Mouse (Mus musculus) thymus, adult 2 months (tissue): ENCODE results near the gene Chrnb1.

ENCODE experiments used
- CTCF ChIP-seq: fragments of 200-500 bp; IDR thresholded peaks from 2 replicates; pipeline ENCODE4 v1.5.1; 2012; ENCODE audit warnings: mild to moderate bottlenecking, control low read depth, low read length, moderate library complexity, borderline replicate concordance; ENCODE audit not compliant: control insufficient read depth, poor library complexity, insufficient read depth; ENCODE audit errors: extremely low read depth
- POLR2A ChIP-seq: fragments of 200-500 bp; IDR thresholded peaks from 2 replicates; pipeline ENCODE4 v1.6.1; 2012; ENCODE audit warnings: mild to moderate bottlenecking, low read length, control low read depth, moderate library complexity; ENCODE audit not compliant: control insufficient read depth, poor library complexity, insufficient read depth; ENCODE audit errors: extremely low read depth

DNA sequence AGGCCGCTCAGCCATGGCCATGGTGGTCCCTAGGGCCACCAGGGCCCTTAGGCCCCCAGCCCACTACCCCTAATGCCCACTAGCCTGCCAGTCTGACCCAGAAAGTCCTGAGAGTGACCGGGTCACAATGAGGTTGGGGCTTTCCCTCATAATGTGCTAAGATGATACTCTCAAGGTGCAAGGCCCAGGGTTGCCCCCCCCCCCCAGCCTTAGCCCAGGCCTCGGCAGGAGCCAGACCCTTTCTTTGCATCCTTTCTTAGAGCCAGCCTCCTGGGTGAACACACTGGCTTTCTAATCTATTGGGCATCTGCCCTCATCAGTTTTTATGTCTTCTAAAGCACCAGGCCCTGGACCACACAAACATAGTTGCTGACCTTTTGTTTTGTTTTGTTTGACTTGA, 26.3 kb upstream of the Chrnb1 start, which contains the start of gene Spem1:
- no peak for TF ChIP-seq CTCF
- no peak for TF ChIP-seq POLR2A
